Mouse (Mus musculus) heart, postnatal 25 days (tissue): ENCODE measurements around the gene Washc3. TPM values are rescaled to one million over a fixed set of nuclear protein-coding genes. Genes with fewer than 3 reads are reported as not detected.

Source experiments
- DNase-seq: peaks from one replicate; pipeline ENCODE4 v3.0.0; 2022; ENCODE audit warnings: low spot score
- intact Hi-C: fragments of 180-260 bp; cut with DNase I; formaldehyde crosslinking; loops from one replicate; pipeline ENCODE4 v1.15.1; 2025
- total RNA-seq, 2 experiments: library from RNA; stranded (reverse); gene quantifications; 2 replicates each; pipeline ENCODE4 v1.2.3; 2021

Gene Washc3
- 10 to 100 TPM; 25.8 to 29.7 TPM for total RNA-seq

- peak; percentile 82 for DNase-seq
- intact Hi-C loops = no loop called here
Observed at GRCm38 (mm10) chr10:88200951-88201638, at the start of gene Washc3. Gene Washc3, plus strand, starts transcription at chr10:88201093.

DNA sequence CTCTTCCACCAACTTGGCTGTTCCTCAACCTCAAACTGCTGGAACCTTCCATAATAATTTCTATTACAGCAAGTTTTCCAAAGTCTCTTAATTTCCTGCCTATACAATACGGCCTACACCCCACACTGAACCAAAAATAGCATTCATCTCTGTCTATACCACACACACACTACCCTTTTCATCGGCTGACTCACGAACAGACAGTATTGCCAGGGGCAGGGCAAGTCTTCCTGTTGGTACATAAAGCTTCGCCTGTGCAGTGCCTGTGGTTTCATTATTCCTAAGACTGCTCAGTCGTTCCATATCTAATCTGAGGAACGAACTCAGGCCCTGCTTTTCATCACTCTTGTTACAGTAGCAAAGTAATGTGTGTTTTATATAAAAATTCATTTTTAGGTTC lies 49.2 kb upstream of the Washc3 start:
- DNase-seq = no peak
- intact Hi-C loops = no loop called here

GRCm38 (mm10) chr10:88162096-88162495 lies 38.8 kb upstream of the Washc3 start:
- no peak for DNase-seq
- intact Hi-C loops = loop anchor here (10.0 kb wide), 1 partner anchor 143 kb away; no protein-coding TSS in a partner anchor

- no peak for DNase-seq
- intact Hi-C loops = loop anchor here (10.0 kb wide), 1 partner anchor 142 kb away; no protein-coding TSS in a partner anchor
Observed at GRCm38 (mm10) chr10:88162676-88163075, 38.2 kb upstream of the Washc3 start.

DNA sequence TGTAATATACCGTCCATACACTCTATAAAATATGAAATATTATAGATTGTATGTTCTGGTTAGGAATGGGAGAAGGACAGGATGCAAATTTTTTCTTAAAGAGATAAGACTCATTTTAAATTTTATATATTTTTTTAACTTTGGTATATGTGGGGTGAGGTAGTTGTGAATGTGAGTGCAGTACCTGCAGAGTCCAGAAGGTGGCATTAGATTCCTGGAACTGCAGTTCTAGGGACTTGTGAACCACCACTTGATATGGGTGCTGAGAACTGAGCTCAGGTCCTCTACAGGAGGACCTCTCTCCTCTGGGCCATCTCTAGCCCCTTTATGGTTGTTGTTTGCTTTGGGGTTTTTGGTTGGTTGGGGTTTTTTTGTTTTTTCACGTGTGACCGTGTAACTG lies 34.7 kb upstream of the Washc3 start:
- intact Hi-C loops = loop anchor here (10.0 kb wide), 1 partner anchor 139 kb away; no protein-coding TSS in a partner anchor

GRCm38 (mm10) chr10:88167438-88168077 lies 33.3 kb upstream of the Washc3 start:
- no peak for DNase-seq
- intact Hi-C loops = loop anchor here (10.0 kb wide), 1 partner anchor 137 kb away; no protein-coding TSS in a partner anchor

More for the DNA sequence above, 34.7 kb upstream of the Washc3 start:
- no peak for DNase-seq

GRCm38 (mm10) chr10:88200541-88200940 lies 352 bp upstream of the Washc3 start:
- intact Hi-C loops = no loop called here
- no peak for DNase-seq

- intact Hi-C loops = no loop called here
- no peak for DNase-seq
Observed at GRCm38 (mm10) chr10:88201650-88202049, 757 bp downstream of the Washc3 start.

- DNase-seq = no peak
- intact Hi-C loops = no loop called here
Observed at GRCm38 (mm10) chr10:88202581-88202980, 1.7 kb downstream of the Washc3 start.

GRCm38 (mm10) chr10:88203236-88203635 lies 2.3 kb downstream of the Washc3 start:
- intact Hi-C loops = no loop called here
- DNase-seq = no peak

GRCm38 (mm10) chr10:88212644-88213043 lies 11.8 kb downstream of the Washc3 start:
- DNase-seq = no peak
- intact Hi-C loops = no loop called here

- intact Hi-C loops = no loop called here
- DNase-seq = no peak
Observed at GRCm38 (mm10) chr10:88214800-88215514, 14.1 kb downstream of the Washc3 start.

DNA sequence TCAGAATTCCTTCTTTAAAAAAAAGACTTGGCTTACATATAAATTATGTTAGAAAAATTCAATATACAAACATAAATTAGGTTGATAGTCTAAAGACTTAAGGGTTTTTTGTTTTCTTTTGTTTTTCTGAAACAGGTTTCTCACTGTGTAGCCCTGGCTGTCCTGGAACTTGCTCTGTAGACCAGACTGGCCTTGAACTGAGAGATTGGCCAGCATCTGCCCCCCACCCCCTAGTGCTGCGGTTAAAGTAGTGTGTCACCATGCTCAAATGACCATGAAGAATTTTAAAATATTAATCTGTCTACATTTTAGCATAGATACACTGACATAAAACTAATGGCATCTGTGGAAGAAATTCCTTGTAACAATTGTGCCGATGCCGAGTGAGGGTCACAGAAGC lies 17.3 kb downstream of the Washc3 start:
- intact Hi-C loops = no loop called here
- DNase-seq = no peak

DNA sequence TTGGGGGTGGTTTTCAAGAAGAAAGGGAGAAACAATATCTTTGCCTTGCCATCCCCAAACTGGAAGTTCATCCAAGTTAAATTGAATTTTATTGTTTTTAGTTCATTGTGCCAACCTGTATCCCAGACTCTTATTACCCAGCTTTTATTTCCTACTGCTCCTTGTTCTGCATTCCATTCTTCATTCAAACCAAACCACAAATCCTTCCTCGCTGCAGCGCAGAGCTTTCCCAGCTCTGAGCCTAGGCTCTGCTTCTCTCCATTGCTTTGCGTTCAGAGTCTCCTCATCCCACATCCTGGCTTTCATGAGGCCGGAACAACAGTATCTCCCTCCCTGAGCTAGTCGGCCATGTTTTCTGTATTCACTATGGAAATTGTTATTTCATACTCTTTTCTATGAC lies 20.8 kb downstream of the Washc3 start:
- intact Hi-C loops = no loop called here
- no peak for DNase-seq

GRCm38 (mm10) chr10:88225421-88225820 lies 24.5 kb downstream of the Washc3 start:
- intact Hi-C loops = no loop called here
- DNase-seq = no peak

DNA sequence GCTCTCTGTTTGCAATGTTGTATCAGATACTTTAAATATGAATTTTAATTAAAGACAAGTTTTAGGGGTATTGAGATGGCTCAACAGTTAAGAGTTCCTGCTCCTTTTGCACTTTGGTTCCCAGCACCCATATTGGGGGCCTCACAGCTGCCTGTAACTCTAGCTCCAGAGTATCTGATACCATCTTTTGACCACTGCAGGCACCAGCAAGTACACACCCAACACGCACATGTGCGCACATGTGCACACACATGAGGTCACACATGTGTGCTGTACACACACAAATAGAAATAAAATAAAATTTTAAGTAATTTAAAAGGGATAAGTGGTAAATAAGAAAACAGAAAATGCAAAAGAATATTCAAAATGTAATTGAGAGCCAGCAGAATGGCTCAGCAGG lies 27.1 kb downstream of the Washc3 start:
- intact Hi-C loops = no loop called here

DNA sequence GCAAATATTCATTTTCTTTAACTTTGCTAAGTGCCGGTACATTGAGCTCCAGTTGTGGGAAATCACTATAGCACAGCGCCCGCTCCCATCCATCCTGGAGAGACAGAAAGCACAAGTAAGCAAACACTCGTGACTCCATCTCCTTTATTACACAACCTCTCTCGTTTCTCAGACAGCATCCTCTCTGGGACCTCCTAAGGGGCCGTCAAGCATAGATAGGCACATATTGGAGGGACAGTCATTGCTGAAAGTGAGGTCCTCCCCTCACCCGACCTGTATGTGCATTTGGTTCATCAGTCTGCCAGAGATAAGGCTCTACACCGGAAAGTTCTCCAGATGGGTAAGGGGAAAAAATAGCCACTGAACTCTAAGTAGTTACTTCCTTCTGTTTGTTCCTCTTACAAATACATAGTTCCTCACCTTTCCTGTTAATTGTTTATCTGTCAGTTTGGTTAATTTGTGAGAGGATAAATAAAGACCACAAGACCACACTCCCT lies 27.7 kb downstream of the Washc3 start:
- intact Hi-C loops = no loop called here
- DNase-seq = no peak

More for the DNA sequence above, 27.1 kb downstream of the Washc3 start:
- DNase-seq = no peak

GRCm38 (mm10) chr10:88231671-88232070 lies 30.8 kb downstream of the Washc3 start:
- DNase-seq = no peak
- intact Hi-C loops = no loop called here

GRCm38 (mm10) chr10:88232765-88233164 lies 31.9 kb downstream of the Washc3 start:
- no peak for DNase-seq
- intact Hi-C loops = no loop called here

DNA sequence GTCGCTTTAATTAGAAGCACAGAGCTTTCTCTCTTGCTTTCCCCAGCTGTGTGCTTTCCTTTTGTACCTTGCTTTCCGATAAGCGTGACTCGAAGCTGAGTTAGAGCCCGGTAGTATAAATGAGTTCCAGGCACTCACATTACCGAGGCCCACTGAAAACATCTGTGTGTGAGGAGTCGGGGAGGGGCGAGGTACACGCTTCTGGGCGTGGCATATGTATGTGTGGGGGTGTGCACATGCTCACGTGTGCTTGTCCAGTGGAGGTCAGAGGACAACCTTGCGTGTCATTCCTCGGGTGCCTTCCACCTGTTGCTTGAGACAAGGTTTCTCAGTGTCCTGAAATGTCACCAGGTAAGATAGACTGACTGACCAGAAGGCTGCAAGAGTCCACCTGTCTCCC lies 43.8 kb downstream of the Washc3 start:
- DNase-seq = no peak
- intact Hi-C loops = no loop called here

- no peak for DNase-seq
- intact Hi-C loops = no loop called here
Observed at GRCm38 (mm10) chr10:88250300-88250699, 49.4 kb downstream of the Washc3 start.
